Mouse (Mus musculus) G1E (cell line): Measurements from ENCODE around the gene Rel.

Experiments used
- CTCF ChIP-seq: IDR thresholded peaks from 2 replicates; pipeline ENCODE4 v1.5.1; 2012; ENCODE audit warnings: low read depth, low read length, inconsistent platforms, mixed read lengths
- GATA1 ChIP-seq: IDR thresholded peaks from 2 replicates; pipeline ENCODE4 v1.6.1; 2012; ENCODE audit warnings: borderline replicate concordance, low read length, inconsistent platforms, mixed read lengths
- GATA2 ChIP-seq: IDR thresholded peaks from 2 replicates; pipeline ENCODE4 v1.6.1; 2012; ENCODE audit warnings: low read depth, low read length, inconsistent platforms, borderline replicate concordance
- POLR2AphosphoS5 ChIP-seq: IDR thresholded peaks from 2 replicates; pipeline ENCODE4 v1.6.1; 2012; ENCODE audit warnings: low read depth, low read length, inconsistent platforms; ENCODE audit not compliant: insufficient replicate concordance
- TAL1 ChIP-seq: conservative IDR thresholded peaks from 2 replicates; pipeline ENCODE4 v1.6.1; 2012; ENCODE audit warnings: low read depth, low read length, inconsistent platforms, mixed read lengths

- no peak for TF ChIP-seq CTCF
- no peak for TF ChIP-seq GATA2
- TF ChIP-seq GATA1 = no peak
- TF ChIP-seq POLR2AphosphoS5 = no peak
- TF ChIP-seq TAL1 = no peak
These were observed 82.7 kb downstream of the Rel start for GRCm38 (mm10) chr11:23688060-23688459.
